Mouse (Mus musculus) colon, adult 2 months (tissue): ENCODE data around the gene Lrpprc. TPM values are rescaled to one million over a fixed set of nuclear protein-coding genes. Genes with fewer than 3 reads are reported as not detected.

Experiments used
- polyA plus RNA-seq: library from polyadenylated mRNA; depleted of rRNA; stranded (reverse); fragments of >200 nt; gene quantifications from 2 replicates; pipeline ENCODE4 v1.2.3, GENCODE M21; 2012; rRNA removed

Gene Lrpprc
- 7.0 and 8.7 TPM in 2 replicates for polyA plus RNA-seq

DNA sequence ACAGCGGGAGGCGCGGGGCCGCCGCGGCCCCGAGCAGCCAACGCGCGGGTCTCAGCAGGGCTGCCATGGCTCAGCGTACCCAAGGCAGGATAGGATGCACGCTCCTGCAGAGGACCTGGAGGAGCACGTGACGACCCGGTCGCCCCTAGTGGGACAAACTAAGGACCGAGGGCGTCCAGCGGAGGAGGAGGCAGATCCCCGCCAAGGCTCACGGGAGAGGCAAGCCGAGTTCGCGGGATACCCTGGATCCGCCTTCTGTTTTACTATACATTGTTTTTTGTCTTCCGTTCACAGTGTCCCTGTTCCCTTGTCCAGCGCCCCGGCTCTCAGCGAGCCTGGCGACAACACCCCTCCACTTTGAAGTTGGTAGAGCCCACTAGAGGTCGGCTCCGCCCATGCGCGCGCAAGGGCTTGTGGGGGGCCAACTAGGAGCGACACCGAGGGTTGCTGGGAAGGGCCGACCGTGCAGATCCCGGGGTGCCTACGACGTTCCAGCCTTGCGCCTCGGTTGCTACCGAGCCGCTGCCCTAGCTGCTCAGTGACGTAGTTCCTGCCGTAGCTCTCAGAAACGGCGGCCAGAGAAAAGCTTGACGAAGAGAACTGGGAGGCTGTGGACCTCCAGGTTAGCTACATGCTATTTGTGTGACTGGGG is at the start of gene Lrpprc:
Lrpprc (minus strand) TSS at position 343 of the 652 bp plus-strand sequence.

DNA sequence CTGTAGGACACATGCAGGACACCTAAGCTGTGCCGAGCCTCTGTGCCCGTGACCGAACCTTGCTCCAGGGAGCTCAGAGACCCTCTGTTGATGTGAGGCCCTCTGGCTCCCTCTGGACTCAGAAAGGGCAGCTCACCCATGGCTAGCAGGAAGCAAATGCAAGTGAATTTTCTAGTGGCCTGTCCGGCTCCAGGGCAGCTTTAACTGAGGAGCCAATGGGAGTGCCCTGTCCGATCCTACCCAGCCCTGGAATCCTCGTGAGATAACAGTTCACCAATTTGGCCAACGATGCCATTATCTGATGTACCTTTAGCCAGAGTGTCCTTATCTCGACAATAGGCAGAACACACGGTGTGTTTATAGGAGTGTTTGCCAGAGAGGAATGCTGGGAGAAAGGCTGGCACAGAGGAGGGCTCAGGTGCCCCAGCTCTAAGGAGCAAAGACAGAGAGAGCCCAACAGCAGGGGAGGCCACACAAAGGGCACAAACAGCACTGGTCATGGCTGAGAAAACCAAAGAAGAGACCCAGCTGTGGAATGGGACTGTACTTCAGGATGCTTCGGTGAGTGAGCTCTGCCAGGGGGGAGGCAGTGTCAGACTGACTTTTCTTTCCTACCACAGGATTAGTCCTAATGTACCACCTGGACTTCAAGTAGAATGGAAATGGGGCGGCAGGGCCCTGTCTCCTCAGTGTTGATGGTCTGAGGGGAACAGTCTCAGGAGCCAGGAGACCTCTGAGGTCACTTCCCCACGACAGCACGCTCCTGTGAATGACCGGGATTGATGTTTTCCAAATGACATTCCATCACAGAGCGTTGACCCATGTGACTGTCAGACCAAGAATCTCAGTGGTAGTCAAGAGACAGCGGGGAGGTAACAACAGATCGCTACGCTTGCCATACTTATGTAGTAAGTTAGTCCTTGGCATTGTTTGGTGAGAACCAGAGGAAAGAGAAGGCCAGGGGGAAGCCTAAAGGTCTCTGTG is 107.6 kb downstream of the Lrpprc start, which contains the start of gene Abcg5:
Abcg5 (minus strand) TSS at position 278 of the 984 bp plus-strand sequence.

DNA sequence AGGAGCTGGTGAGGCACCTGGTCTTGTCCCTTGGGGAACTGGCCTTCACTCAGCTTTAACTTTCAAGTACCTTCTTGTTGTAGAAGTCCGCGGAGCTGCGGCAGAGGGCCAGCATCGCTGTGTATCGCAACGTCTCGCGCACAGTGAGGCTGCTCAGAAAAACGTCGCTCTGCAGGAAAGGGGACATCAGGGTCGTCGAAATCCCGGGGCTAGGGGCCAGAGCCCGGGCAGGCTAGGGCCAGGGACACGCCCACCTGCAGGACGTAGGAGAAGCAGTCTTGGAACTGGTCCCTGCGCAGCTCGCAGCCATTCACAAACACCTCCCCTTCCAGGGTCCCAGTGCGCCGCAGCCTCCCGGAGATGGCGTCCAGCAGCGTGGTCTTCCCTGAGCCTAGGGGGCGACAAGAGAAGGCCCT is 114.6 kb downstream of the Lrpprc start, which contains the start of gene Abcg8:
Abcg8 (plus strand) TSS at position 352 of the 416 bp plus-strand sequence.

Other genes starting within 250 kb of the Lrpprc start
- gene Dync2li1, start 164.3 kb downstream of the Lrpprc start, polyA plus RNA-seq = 0.69 and 1.2 TPM in 2 replicates
- 3.7 and 5.9 TPM in 2 replicates for gene Abcg8, start 114.5 kb downstream of the Lrpprc start, polyA plus RNA-seq
- gene Abcg5, start 107.8 kb downstream of the Lrpprc start, polyA plus RNA-seq = 6.4 and 11.5 TPM in 2 replicates
- gene Ppm1b, start 166.0 kb upstream of the Lrpprc start, polyA plus RNA-seq = 17.3 and 21.0 TPM in 2 replicates
- gene Slc3a1, start 237.6 kb upstream of the Lrpprc start, polyA plus RNA-seq = 6.5 and 11.6 TPM in 2 replicates